Mouse (Mus musculus) kidney, postnatal 0 days (tissue): Measurements from ENCODE around the gene Megf11. TPM values are rescaled to one million over a fixed set of nuclear protein-coding genes. Genes with fewer than 3 reads are reported as not detected.

ENCODE experiments used
- ATAC-seq: fragments of 200-750 bp; cut with Nextera tagmentation; replicated peaks from 2 replicates; pipeline ENCODE4 v1.8.0; 2017; ENCODE audit warnings: low read depth, moderate number of reproducible peaks, moderate TSS enrichment, moderate library complexity; ENCODE audit not compliant: low FRiP score
- DNase-seq: peaks from one replicate; pipeline ENCODE4 v3.0.0-alpha.2; 2016; ENCODE audit warnings: low spot score
- H3K27ac ChIP-seq: fragments of 300-500 bp; sonication (generic); 2 replicates; pipeline ENCODE4 v1.5.1; 2014; ENCODE audit warnings: mild to moderate bottlenecking
- H3K27me3 ChIP-seq: fragments of 300-500 bp; sonication (generic); 2 replicates; pipeline ENCODE4 v1.6.1; 2014; ENCODE audit warnings: low read length, mixed read lengths; ENCODE audit not compliant: insufficient read depth
- H3K36me3 ChIP-seq: fragments of 300-500 bp; sonication (generic); 2 replicates; pipeline ENCODE4 v1.6.1; 2014; ENCODE audit warnings: low read length, mixed read lengths; ENCODE audit not compliant: insufficient read depth
- H3K4me1 ChIP-seq: fragments of 300-500 bp; sonication (generic); replicated peaks from 2 replicates; pipeline ENCODE4 v1.6.1; 2014; ENCODE audit warnings: antibody characterized with exemption, low read length, mixed read lengths; ENCODE audit not compliant: insufficient read depth
- H3K4me2 ChIP-seq: fragments of 300-500 bp; sonication (generic); 2 replicates; pipeline ENCODE4 v1.6.1; 2014; ENCODE audit warnings: mild to moderate bottlenecking, low read length, moderate library complexity, mixed read lengths
- H3K4me3 ChIP-seq: fragments of 300-500 bp; sonication (generic); replicated peaks from 2 replicates; pipeline ENCODE4 v1.5.1; 2014; ENCODE audit warnings: low read depth, low read length
- H3K9ac ChIP-seq: fragments of 300-500 bp; sonication (generic); 2 replicates; pipeline ENCODE4 v1.6.1; 2014; ENCODE audit warnings: low read depth, low read length
- H3K9me3 ChIP-seq: fragments of 300-500 bp; sonication (generic); replicated peaks from 2 replicates; pipeline ENCODE4 v1.6.1; 2016; ENCODE audit warnings: low read length, inconsistent platforms, mixed read lengths
- CTCF ChIP-seq: IDR thresholded peaks from 2 replicates; pipeline ENCODE4 v1.5.1; 2016; ENCODE audit warnings: antibody characterized with exemption, low read depth, mild to moderate bottlenecking, moderate library complexity
- WGBS: fragments of 180-500 bp; shearing (Covaris S2); extraction: QIAGEN DNeasy Blood & Tissue Kit; methylation state at CpG from one replicate; pipeline ENCODE4 v1.1.7; 2014; 5-methylcytosine and 5-hydroxymethylcytosine counted together
- polyA plus RNA-seq: library from polyadenylated mRNA; unstranded; fragments of >200 nt; fragmentation: Nextera tagmentation; extraction: Ambion mirVana; gene quantifications from 2 replicates; pipeline ENCODE4 v1.2.1, GENCODE M21; 2015

Gene Megf11
- polyA plus RNA-seq, 1 experiment from 2014 or later, result 2.6 TPM

- H3K27me3 ChIP-seq, result no peaks in the 10 kb centered on the region
- 77% methylated on average over 7 of the region's 7 CpGs for WGBS
- H3K4me2 ChIP-seq, result no peak overlapping the region
- no peaks in the 10 kb centered on the region for H3K36me3 ChIP-seq
- no peak overlapping the region for H3K9ac ChIP-seq
- H3K4me1 ChIP-seq, result 0 out of 2 replicates have a peak, but pooled peaks cover 5% of the 10 kb centered on the region
- H3K4me3 ChIP-seq, result no peak overlapping the region
- TF ChIP-seq CTCF, result no peak
- DNase-seq (no peak), ATAC-seq (no peak)
- no peak overlapping the region for H3K27ac ChIP-seq
- no peaks in the 10 kb centered on the region for H3K9me3 ChIP-seq
These were observed 22.1 kb downstream of the Megf11 start for GRCm38 (mm10) chr9:64407390-64407970.

GRCm38 (mm10) chr9:64408821-64409220 lies 23.4 kb downstream of the Megf11 start:
- H3K4me2 ChIP-seq, result no peak overlapping the region
- H3K4me3 ChIP-seq, result no peak overlapping the region
- no peaks in the 10 kb centered on the region for H3K36me3 ChIP-seq
- peak; percentile 45 for DNase-seq
- ATAC-seq, result no peak
- H3K4me1 ChIP-seq, result 0 out of 2 replicates have a peak, but pooled peaks cover 5% of the 10 kb centered on the region
- no peaks in the 10 kb centered on the region for H3K27me3 ChIP-seq
- no peak for TF ChIP-seq CTCF
- H3K9me3 ChIP-seq, result no peaks in the 10 kb centered on the region
- H3K9ac ChIP-seq, result no peak overlapping the region
- WGBS, result 20% methylated on average over 8 of the region's 8 CpGs
- H3K27ac ChIP-seq, result no peak overlapping the region

- DNase-seq (no peak), ATAC-seq (no peak)
- H3K36me3 ChIP-seq, result no peaks in the 10 kb centered on the region
- H3K4me1 ChIP-seq, result no peaks in the 10 kb centered on the region
- no peaks in the 10 kb centered on the region for H3K9me3 ChIP-seq
- no peak overlapping the region for H3K4me2 ChIP-seq
- no peak overlapping the region for H3K4me3 ChIP-seq
- no peak overlapping the region for H3K27ac ChIP-seq
- WGBS, result 85% methylated on average over 3 of the region's 3 CpGs
- no peak for TF ChIP-seq CTCF
- no peaks in the 10 kb centered on the region for H3K27me3 ChIP-seq
- no peak overlapping the region for H3K9ac ChIP-seq
These were observed 35.0 kb downstream of the Megf11 start for GRCm38 (mm10) chr9:64420471-64420870.

GRCm38 (mm10) chr9:64421986-64422616 lies 36.7 kb downstream of the Megf11 start:
- H3K9me3 ChIP-seq, result no peaks in the 10 kb centered on the region
- no peaks in the 10 kb centered on the region for H3K4me1 ChIP-seq
- DNase-seq (no peak), ATAC-seq (no peak)
- H3K9ac ChIP-seq, result no peak overlapping the region
- H3K4me2 ChIP-seq, result no peak overlapping the region
- no peak overlapping the region for H3K27ac ChIP-seq
- H3K4me3 ChIP-seq, result no peak overlapping the region
- no peaks in the 10 kb centered on the region for H3K27me3 ChIP-seq
- TF ChIP-seq CTCF, result no peak
- H3K36me3 ChIP-seq, result no peaks in the 10 kb centered on the region
- 75% methylated on average over 8 of the region's 8 CpGs for WGBS

- H3K27ac ChIP-seq, result no peak overlapping the region
- H3K4me1 ChIP-seq, result no peaks in the 10 kb centered on the region
- 100% methylated on average over 1 of the region's 1 CpGs for WGBS
- H3K4me2 ChIP-seq, result no peak overlapping the region
- no peak for TF ChIP-seq CTCF
- ATAC-seq, result no peak
- H3K9me3 ChIP-seq, result no peaks in the 10 kb centered on the region
- no peak overlapping the region for H3K9ac ChIP-seq
- H3K4me3 ChIP-seq, result no peak overlapping the region
- DNase-seq, result no peak
- no peaks in the 10 kb centered on the region for H3K36me3 ChIP-seq
- no peaks in the 10 kb centered on the region for H3K27me3 ChIP-seq
These were observed 38.5 kb downstream of the Megf11 start for GRCm38 (mm10) chr9:64423912-64424311.

- 73% methylated on average over 2 of the region's 2 CpGs for WGBS
- no peak for ATAC-seq
These were observed 50.7 kb downstream of the Megf11 start for GRCm38 (mm10) chr9:64436121-64436520.

More at GRCm38 (mm10) chr9:64436121-64436520, 50.7 kb downstream of the Megf11 start:
- H3K36me3 ChIP-seq, result no peaks in the 10 kb centered on the region
- no peaks in the 10 kb centered on the region for H3K27me3 ChIP-seq
- no peak overlapping the region for H3K4me2 ChIP-seq
- no peak overlapping the region for H3K9ac ChIP-seq
- DNase-seq, result no peak
- no peaks in the 10 kb centered on the region for H3K4me1 ChIP-seq
- H3K4me3 ChIP-seq, result no peak overlapping the region
- no peak for TF ChIP-seq CTCF
- no peaks in the 10 kb centered on the region for H3K9me3 ChIP-seq
- H3K27ac ChIP-seq, result no peak overlapping the region
